Mouse (Mus musculus): ENCODE results near the gene Slc4a4. TPM values are rescaled to one million over a fixed set of nuclear protein-coding genes. Genes with fewer than 3 reads are reported as not detected.
A peak's percentile ranks its signal among the peaks of the same experiment; 100 is the strongest.

The Slc4a4 gene
- polyA plus RNA-seq, 1 experiment from 2014 or later = 12.2 TPM

DNA sequence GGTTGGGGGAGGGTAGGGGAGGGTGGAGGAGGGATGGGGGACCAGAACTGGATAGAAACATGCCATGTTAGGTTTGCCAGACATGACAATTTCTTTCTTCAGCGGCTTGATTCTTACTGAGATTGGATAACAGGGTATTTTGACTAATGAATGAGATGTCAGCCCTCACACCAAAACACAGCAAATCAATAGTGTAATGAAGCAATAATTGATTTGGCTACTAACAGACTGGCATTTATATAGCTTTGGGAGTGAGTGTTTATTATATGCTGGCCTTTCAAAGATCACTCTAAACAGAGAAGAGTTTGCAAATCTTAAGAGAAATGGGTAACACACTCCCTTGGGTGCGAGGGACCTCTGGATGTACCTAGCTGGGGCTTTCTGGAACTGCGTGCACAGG lies 30.6 kb downstream of the Slc4a4 start:
- no peaks in the 10 kb centered on the region for H3K27me3 ChIP-seq (replicated peaks)
- ATAC-seq (ENCODE audit: low FRiP score) = no peak
- no peaks in the 10 kb centered on the region for H3K9me3 ChIP-seq (replicated peaks)
- H3K36me3 ChIP-seq = no peaks in the 10 kb centered on the region
- H3K9ac ChIP-seq (replicated peaks) = no peak overlapping the region
- no peak overlapping the region for H3K4me3 ChIP-seq (replicated peaks)
- 83% methylated on average over 3 of the region's 3 CpGs for WGBS
- no peak overlapping the region for H3K27ac ChIP-seq (replicated peaks)
- H3K4me2 ChIP-seq = no peak overlapping the region
- no peaks in the 10 kb centered on the region for H3K4me1 ChIP-seq

DNA sequence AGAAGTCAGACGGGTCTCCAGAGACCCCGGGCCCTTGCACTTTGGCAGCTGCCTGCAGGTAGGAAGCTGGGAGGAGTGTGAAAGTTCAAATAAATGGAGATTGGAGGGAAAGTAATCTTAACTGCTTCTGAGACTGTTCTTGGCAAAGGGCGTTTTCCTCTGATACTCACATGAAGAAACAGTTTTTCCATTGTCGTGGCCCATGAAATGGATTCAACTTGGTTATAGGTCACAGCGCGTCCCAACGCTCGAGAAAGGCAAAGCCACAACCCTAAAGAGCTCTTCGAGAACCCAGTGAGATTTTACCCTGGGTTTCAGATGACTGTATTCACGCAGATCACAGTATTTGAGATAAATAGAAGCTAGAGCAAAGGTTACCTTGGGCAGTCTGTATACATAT lies 31.0 kb downstream of the Slc4a4 start:
- no peaks in the 10 kb centered on the region for H3K27me3 ChIP-seq (replicated peaks)
- H3K27ac ChIP-seq (replicated peaks) = no peak overlapping the region
- no peak overlapping the region for H3K9ac ChIP-seq (replicated peaks)
- 87% methylated on average over 10 of the region's 10 CpGs for whole genome bisulfite sequencing
- H3K4me2 ChIP-seq = no peak overlapping the region
- no peaks in the 10 kb centered on the region for H3K36me3 ChIP-seq
- no peak overlapping the region for H3K4me3 ChIP-seq (replicated peaks)
- H3K9me3 ChIP-seq (replicated peaks) = no peaks in the 10 kb centered on the region
- H3K4me1 ChIP-seq = no peaks in the 10 kb centered on the region
- no peak for ATAC-seq (ENCODE audit: low FRiP score)

DNA sequence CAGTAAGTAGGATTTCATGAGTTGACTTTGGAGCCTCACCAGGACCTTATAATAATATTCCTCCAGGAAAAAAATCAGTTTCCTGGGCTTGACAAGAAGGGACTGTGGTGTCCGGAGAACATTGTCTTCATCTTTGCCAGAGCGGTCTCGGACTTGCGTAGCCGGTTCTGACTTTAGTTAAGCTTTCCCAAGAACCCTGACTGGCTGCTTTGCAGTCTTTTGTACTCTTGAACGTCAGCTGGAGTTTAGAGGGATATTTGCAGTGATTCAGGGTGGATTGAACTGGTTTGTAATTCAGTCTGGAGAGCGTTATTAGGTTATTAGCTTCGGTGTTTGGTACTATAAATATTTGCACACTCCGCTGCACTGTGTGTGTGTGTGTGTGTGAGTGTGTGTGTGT lies 31.9 kb downstream of the Slc4a4 start:
- no peak overlapping the region for H3K27ac ChIP-seq (replicated peaks)
- H3K36me3 ChIP-seq = no peaks in the 10 kb centered on the region
- ATAC-seq (ENCODE audit: low FRiP score) = no peak
- H3K9me3 ChIP-seq (replicated peaks) = no peaks in the 10 kb centered on the region
- H3K4me2 ChIP-seq = no peak overlapping the region
- no peak overlapping the region for H3K9ac ChIP-seq (replicated peaks)
- H3K4me3 ChIP-seq (replicated peaks) = no peak overlapping the region
- no peaks in the 10 kb centered on the region for H3K27me3 ChIP-seq (replicated peaks)
- 81% methylated on average over 9 of the region's 9 CpGs for WGBS
- H3K4me1 ChIP-seq = no peaks in the 10 kb centered on the region

DNA sequence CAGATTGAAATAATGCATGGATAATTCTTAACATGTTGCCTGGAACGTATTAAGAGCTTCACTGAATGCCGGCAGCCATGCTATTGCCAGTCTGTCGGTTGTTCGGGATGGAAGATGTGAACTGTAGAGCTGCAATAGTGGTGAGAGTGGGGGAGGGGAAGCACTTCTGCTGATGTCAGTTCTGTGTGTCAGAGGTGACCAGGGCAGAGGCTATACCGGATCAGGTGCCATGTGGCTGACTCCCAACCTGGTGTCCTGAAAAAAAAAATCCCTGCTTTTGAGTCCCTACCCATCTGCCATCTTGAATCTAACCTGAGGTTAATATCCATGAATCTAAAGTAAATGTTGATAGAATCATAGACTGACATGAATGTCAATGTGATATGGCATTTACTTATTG lies 39.0 kb downstream of the Slc4a4 start:
- Histone ChIP-seq H3K27me3 (replicated peaks) (no peaks in the 10 kb centered on the region), H3K27ac (replicated peaks) (no peak overlapping the region), H3K4me3 (replicated peaks) (no peak overlapping the region), H3K9me3 (replicated peaks) (no peaks in the 10 kb centered on the region), H3K9ac (replicated peaks) (no peak overlapping the region), H3K4me1 (peaks cover 19% of the 10 kb centered on the region), H3K4me2 (no peak overlapping the region), H3K36me3 (no peaks in the 10 kb centered on the region)
- WGBS = 91% methylated on average over 5 of the region's 5 CpGs
- no peak for ATAC-seq (ENCODE audit: low FRiP score)

DNA sequence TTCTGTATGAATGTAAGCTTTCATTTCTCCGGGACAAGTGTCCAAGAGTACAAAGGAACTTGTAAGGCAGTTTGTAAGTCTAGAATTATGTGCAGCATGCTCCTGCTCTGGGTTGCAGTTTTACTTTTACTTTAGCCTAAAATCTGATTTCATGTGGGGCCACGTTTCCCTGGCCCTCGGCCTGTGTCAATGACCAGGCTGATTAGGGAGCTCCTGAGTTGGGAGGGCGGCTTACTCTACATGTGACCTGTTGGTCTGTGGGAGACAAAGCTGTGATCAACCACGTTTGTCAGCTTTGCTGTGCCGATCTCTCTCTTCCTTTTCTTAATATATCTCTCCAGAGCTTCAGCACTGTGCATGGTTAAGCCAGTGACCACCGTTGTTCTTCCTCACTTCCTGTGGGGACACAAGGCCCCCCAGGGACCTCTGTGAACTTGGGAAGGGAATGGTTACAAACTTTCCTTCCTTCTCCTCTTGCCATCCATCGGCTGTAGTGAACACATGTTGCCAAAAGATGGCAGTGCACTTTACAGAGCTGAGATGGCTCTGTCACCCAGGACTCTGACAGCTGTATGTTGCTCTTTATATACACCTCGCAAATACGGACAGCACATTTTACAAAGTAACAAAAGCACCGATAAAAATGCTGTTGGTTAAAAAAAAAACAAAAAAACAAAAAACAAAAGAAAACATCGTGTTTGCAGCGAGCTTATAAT lies 41.7 kb downstream of the Slc4a4 start:
- H3K9ac ChIP-seq (replicated peaks) = no peak overlapping the region
- no peak overlapping the region for H3K4me3 ChIP-seq (replicated peaks)
- 54% methylated on average over 13 of the region's 13 CpGs for WGBS
- no peaks in the 10 kb centered on the region for H3K36me3 ChIP-seq
- H3K27ac ChIP-seq (replicated peaks) = no peak overlapping the region
- no peaks in the 10 kb centered on the region for H3K9me3 ChIP-seq (replicated peaks)
- peaks cover 24% of the 10 kb centered on the region for H3K4me1 ChIP-seq
- ATAC-seq (ENCODE audit: low FRiP score) = peak; percentile 32; the same call in 1 of the 2 replicates
- H3K27me3 ChIP-seq (replicated peaks) = no peaks in the 10 kb centered on the region
- H3K4me2 ChIP-seq = no peak overlapping the region

DNA sequence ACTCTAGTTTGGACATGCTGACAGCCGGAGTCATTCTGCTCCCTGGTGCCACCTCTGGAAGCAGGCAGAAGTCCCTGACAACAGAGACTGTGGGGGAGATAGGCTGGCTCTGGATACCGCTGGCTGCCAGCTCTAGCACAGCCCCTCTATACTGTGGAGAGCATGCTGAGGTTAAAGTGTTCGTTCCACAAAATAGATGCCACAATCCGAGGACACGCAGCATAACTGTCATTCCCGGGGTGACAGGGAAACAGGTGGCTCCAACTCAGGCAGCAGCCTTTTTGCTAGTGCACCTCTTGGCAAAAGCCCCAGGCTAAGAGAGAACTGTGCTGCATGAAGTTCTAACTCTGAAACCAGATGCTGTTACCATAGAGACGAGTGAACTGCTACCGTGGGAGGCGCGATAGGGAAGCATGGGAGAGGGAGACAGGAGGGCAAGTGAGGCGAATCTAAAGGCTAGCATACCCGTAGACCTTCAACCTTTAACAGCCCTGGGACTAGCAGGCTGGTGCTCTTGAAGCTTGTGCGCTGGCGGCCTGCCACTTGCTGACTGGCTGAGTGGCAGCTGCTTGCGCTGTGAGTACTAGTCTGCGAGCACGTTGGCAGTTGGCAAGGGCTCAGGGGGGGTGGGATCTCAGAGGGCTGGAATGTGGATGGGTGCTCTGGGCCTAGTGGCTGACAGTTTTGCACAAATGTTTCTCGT lies 42.9 kb downstream of the Slc4a4 start:
- Histone ChIP-seq H3K9ac (replicated peaks) (no peak overlapping the region), H3K27me3 (replicated peaks) (no peaks in the 10 kb centered on the region), H3K4me2 (peak overlapping the region; percentile 48), H3K36me3 (no peaks in the 10 kb centered on the region), H3K4me3 (replicated peaks) (peak overlapping the region; percentile 9; the same call in 1 of the 2 replicates), H3K27ac (replicated peaks) (peak overlapping the region; percentile 67), H3K4me1 (peaks cover 32% of the 10 kb centered on the region), H3K9me3 (replicated peaks) (no peaks in the 10 kb centered on the region)
- 27% methylated on average over 18 of the region's 18 CpGs for WGBS
- peak; percentile 88 for ATAC-seq (ENCODE audit: low FRiP score)

DNA sequence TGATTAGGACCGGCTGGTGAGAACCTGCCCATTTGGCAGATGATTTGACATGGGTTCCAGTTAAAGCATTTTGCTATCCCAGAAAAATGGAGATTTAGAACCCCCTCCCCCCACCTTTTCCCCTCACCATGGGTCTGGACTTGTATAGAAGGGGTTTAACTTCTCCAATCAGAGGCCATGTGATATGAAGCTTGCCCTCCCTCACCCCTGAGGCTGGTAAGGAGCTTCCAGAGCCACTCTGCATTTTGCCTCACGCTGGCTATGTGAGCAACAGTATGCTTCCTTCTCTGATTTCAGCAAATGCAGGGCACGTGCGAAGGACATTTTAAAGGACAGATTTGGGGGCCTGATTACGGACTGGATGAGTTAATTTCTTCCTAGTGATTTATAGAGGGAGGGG lies 43.5 kb downstream of the Slc4a4 start:
- 71% methylated on average over 5 of the region's 5 CpGs for WGBS
- no peak overlapping the region for H3K4me3 ChIP-seq (replicated peaks)
- H3K9ac ChIP-seq (replicated peaks) = no peak overlapping the region
- H3K4me2 ChIP-seq = peak overlapping the region; percentile 48
- no peaks in the 10 kb centered on the region for H3K36me3 ChIP-seq
- H3K4me1 ChIP-seq = peaks cover 32% of the 10 kb centered on the region
- H3K27me3 ChIP-seq (replicated peaks) = no peaks in the 10 kb centered on the region
- no peak for ATAC-seq (ENCODE audit: low FRiP score)
- H3K9me3 ChIP-seq (replicated peaks) = no peaks in the 10 kb centered on the region
- peak overlapping the region; percentile 67 for H3K27ac ChIP-seq (replicated peaks)

DNA sequence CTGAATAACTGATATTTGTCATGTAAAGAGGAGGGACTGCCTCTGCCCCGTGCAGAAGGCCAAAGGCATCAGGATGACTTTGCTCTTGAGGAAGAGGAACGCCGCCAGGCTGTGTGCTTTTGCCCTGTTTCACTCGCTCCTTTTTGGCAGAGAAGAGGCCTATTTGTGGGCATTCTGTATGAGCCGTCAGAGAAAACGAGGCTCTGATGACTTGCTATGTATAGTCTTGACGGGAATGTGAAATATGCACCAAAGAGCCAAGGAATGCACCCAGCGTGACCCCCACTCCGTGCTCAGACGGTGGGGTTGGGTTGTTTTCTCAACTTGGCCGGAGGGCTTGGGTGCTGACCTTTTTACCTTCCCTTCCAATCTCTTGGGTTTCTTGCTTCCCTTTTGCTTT lies 44.0 kb downstream of the Slc4a4 start:
- Histone ChIP-seq H3K27me3 (replicated peaks) (no peaks in the 10 kb centered on the region), H3K36me3 (no peaks in the 10 kb centered on the region), H3K9me3 (replicated peaks) (no peaks in the 10 kb centered on the region), H3K4me3 (replicated peaks) (no peak overlapping the region), H3K4me1 (peaks cover 32% of the 10 kb centered on the region), H3K27ac (replicated peaks) (peak overlapping the region; percentile 67), H3K9ac (replicated peaks) (no peak overlapping the region), H3K4me2 (no peak overlapping the region)
- 73% methylated on average over 11 of the region's 11 CpGs for WGBS
- ATAC-seq (ENCODE audit: low FRiP score) = no peak

DNA sequence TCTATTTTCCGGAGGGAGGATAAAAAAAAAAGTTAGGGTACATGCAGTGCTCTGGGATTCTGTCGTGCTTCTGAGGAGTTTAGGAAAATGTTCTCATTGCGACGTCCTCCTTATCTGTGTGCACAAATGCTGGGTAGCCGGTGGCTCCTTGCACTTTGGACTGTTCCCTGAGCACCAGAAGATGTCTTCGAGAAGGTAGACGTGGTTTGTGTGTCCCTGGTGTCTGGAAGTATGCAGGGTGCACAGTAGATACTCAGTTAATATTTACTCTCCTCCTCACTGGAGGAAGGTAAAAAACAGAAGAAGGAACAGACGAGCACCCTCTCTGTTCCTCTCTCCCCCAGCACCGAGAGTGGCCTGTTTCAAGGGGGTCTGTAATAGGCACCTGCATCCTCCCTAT lies 44.6 kb downstream of the Slc4a4 start:
- Histone ChIP-seq H3K27me3 (replicated peaks) (no peaks in the 10 kb centered on the region), H3K9ac (replicated peaks) (no peak overlapping the region), H3K36me3 (no peaks in the 10 kb centered on the region), H3K27ac (replicated peaks) (no peak overlapping the region), H3K4me3 (replicated peaks) (no peak overlapping the region), H3K4me1 (peaks cover 32% of the 10 kb centered on the region), H3K4me2 (no peak overlapping the region), H3K9me3 (replicated peaks) (no peaks in the 10 kb centered on the region)
- ATAC-seq (ENCODE audit: low FRiP score) = no peak
- WGBS = 93% methylated on average over 9 of the region's 9 CpGs

DNA sequence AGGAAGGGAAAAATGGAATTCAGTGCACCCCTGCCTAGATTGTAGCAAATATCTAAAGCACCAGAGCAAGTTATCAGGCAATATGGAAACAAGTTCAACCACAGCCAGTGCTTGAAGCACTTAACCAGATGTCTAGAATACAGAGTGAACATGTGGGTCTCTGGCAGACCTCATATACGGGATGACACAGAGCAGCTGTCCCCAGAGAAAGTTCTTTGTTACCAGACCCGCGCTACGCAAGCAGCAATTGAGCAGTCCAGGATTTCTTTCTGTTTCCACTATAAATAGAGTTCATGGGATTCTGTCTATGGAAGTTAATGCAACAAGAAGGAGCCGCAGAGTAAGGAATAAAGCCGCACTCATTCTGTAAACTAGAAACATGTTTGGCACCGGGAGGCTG lies 46.8 kb downstream of the Slc4a4 start:
- no peak overlapping the region for H3K4me3 ChIP-seq (replicated peaks)
- H3K4me2 ChIP-seq = no peak overlapping the region
- no peaks in the 10 kb centered on the region for H3K36me3 ChIP-seq
- H3K4me1 ChIP-seq = peaks cover 32% of the 10 kb centered on the region
- no peaks in the 10 kb centered on the region for H3K9me3 ChIP-seq (replicated peaks)
- no peak overlapping the region for H3K27ac ChIP-seq (replicated peaks)
- ATAC-seq (ENCODE audit: low FRiP score) = no peak
- 50% methylated on average over 7 of the region's 7 CpGs for WGBS
- no peak overlapping the region for H3K9ac ChIP-seq (replicated peaks)
- no peaks in the 10 kb centered on the region for H3K27me3 ChIP-seq (replicated peaks)

DNA sequence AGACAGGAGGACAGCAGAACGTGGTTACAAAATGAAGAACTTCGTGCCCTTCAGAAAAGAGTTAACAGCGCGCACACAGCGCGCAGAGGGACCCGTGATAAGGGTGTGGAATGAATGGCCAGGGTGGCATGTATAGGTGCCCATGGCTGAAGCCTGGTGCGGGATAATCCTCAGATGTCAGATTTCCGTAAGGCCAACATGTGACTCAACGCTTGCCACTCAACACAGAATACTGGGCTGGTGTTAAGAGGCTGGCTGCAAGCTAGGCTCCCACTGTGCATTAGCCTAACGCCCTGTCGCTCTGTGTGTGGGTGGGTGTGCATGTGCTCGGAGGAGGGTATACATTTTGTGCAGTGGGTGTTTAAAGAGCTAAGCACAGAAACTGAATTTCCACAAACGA lies 47.3 kb downstream of the Slc4a4 start:
- H3K9me3 ChIP-seq (replicated peaks) = no peaks in the 10 kb centered on the region
- no peak overlapping the region for H3K9ac ChIP-seq (replicated peaks)
- H3K4me1 ChIP-seq = peaks cover 30% of the 10 kb centered on the region
- WGBS = 74% methylated on average over 14 of the region's 14 CpGs
- no peak overlapping the region for H3K27ac ChIP-seq (replicated peaks)
- H3K4me3 ChIP-seq (replicated peaks) = no peak overlapping the region
- no peak for ATAC-seq (ENCODE audit: low FRiP score)
- no peaks in the 10 kb centered on the region for H3K36me3 ChIP-seq
- H3K27me3 ChIP-seq (replicated peaks) = no peaks in the 10 kb centered on the region
- no peak overlapping the region for H3K4me2 ChIP-seq

DNA sequence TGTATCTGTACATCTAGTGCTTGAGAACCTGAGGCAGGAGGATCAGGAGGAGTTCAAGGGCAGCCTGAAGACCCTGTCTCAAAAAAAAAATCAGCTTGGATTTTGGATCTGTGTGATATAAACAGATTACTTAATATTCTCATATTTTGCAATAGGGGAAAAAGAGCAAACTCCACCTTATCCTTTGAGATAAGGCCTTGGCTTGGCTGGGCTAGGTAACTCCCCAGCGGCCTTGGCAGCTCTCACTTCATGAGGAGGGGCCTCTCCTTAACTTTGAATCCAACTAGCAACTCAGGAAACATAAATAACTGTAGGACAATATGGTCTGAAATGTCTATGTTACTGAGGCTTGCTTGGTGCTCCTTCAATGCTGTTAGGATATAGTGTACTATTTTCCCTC lies 51.6 kb downstream of the Slc4a4 start:
- 93% methylated on average over 1 of the region's 1 CpGs for WGBS
- peaks cover 9% of the 10 kb centered on the region; the same call in 1 of the 2 replicates for H3K4me1 ChIP-seq
- H3K4me2 ChIP-seq = no peak overlapping the region
- no peaks in the 10 kb centered on the region for H3K36me3 ChIP-seq
- H3K27me3 ChIP-seq (replicated peaks) = no peaks in the 10 kb centered on the region
- no peak overlapping the region for H3K4me3 ChIP-seq (replicated peaks)
- H3K27ac ChIP-seq (replicated peaks) = no peak overlapping the region
- H3K9ac ChIP-seq (replicated peaks) = no peak overlapping the region
- H3K9me3 ChIP-seq (replicated peaks) = no peaks in the 10 kb centered on the region
- ATAC-seq (ENCODE audit: low FRiP score) = no peak

Measured in neural tube, embryonic 15.5 days (tissue).